Mouse (Mus musculus) forebrain, embryonic 14.5 days (tissue): ENCODE data around the gene Ncam2. TPM values are rescaled to one million over a fixed set of nuclear protein-coding genes. Genes with fewer than 3 reads are reported as not detected.

ENCODE experiments used
- ATAC-seq: fragments of 200-750 bp; cut with Nextera tagmentation; 2 replicates; pipeline ENCODE4 v1.8.0; 2017; ENCODE audit warnings: mild to moderate bottlenecking, moderate library complexity
- DNase-seq: peaks from one replicate; pipeline ENCODE4 v3.0.0-alpha.2; 2015; ENCODE audit warnings: low spot score
- H3K27ac ChIP-seq: fragments of 300-500 bp; sonication (generic); 2 replicates; pipeline ENCODE4 v1.5.1; 2014; ENCODE audit warnings: low read depth, mild to moderate bottlenecking, control low read depth, low read length, moderate library complexity
- H3K27me3 ChIP-seq: fragments of 300-500 bp; sonication (generic); replicated peaks from 2 replicates; pipeline ENCODE4 v1.6.1; 2014; ENCODE audit warnings: low read length, control low read depth, mixed read lengths; ENCODE audit not compliant: control insufficient read depth, insufficient read depth
- H3K36me3 ChIP-seq: fragments of 300-500 bp; sonication (generic); 2 replicates; pipeline ENCODE4 v1.6.1; 2014; ENCODE audit warnings: low read length, control low read depth; ENCODE audit not compliant: control insufficient read depth, insufficient read depth
- H3K4me1 ChIP-seq: fragments of 300-500 bp; sonication (generic); 2 replicates; pipeline ENCODE4 v1.6.1; 2014; ENCODE audit warnings: antibody characterized with exemption, low read length, control low read depth; ENCODE audit not compliant: control insufficient read depth, insufficient read depth
- H3K4me2 ChIP-seq: fragments of 300-500 bp; sonication (generic); 2 replicates; pipeline ENCODE4 v1.6.1; 2014; ENCODE audit warnings: mild to moderate bottlenecking, control low read depth, low read length
- H3K4me3 ChIP-seq: fragments of 300-500 bp; sonication (generic); 2 replicates; pipeline ENCODE4 v1.5.1; 2014; ENCODE audit warnings: low read depth, low read length, control low read depth
- H3K9ac ChIP-seq: fragments of 300-500 bp; sonication (generic); 2 replicates; pipeline ENCODE4 v1.6.1; 2014; ENCODE audit warnings: mild to moderate bottlenecking, low read length, control low read depth, moderate library complexity
- H3K9me3 ChIP-seq: fragments of 300-500 bp; sonication (generic); replicated peaks from 2 replicates; pipeline ENCODE4 v1.6.1; 2016; ENCODE audit warnings: low read length, control low read depth, mixed read lengths; ENCODE audit not compliant: control insufficient read depth
- WGBS: fragments of 180-500 bp; shearing (Covaris S2); extraction: QIAGEN DNeasy Blood & Tissue Kit; methylation state at CpG from one replicate; pipeline ENCODE4 v1.1.7; 2014; 5-methylcytosine and 5-hydroxymethylcytosine counted together
- polyA plus RNA-seq: library from polyadenylated mRNA; unstranded; fragments of >200 nt; fragmentation: Nextera tagmentation; extraction: Ambion mirVana; gene quantifications from 2 replicates; pipeline ENCODE4 v1.2.1, GENCODE M21; 2014

Ncam2 gene
- polyA plus RNA-seq, 1 experiment from 2014 or later = 5.0 TPM

DNA sequence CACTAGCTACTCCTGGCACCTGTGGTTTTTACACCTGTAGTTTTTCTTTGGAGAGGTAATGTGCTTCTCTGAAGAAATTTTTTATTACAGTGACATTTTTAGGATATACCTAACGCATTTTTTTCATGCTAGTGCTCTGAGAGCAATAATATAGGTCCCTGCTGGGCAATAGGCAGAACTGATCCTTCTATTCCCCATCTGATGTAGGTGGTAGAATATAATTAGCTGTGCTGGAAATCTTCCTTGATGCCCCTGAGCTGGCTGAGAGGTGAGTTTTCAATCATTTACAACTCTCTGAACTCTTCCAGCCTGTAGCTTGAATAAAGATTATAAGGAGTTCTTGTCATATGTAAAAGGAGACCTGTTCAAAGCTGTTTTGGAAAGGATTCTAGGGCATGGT lies 272.4 kb downstream of the Ncam2 start:
- Histone ChIP-seq H3K36me3 (no peaks in the 10 kb centered on the region), H3K4me2 (no peak overlapping the region), H3K27me3 (no peaks in the 10 kb centered on the region), H3K9ac (no peak overlapping the region), H3K9me3 (no peaks in the 10 kb centered on the region), H3K4me1 (no peaks in the 10 kb centered on the region), H3K4me3 (no peak overlapping the region), H3K27ac (no peak overlapping the region)
- WGBS = 59% methylated on average over 1 of the region's 1 CpGs
- ATAC-seq (no peak), DNase-seq (peak; percentile 13)

GRCm38 (mm10) chr16:81481058-81481457 lies 280.6 kb downstream of the Ncam2 start:
- H3K4me2 ChIP-seq = no peak overlapping the region
- no peaks in the 10 kb centered on the region for H3K9me3 ChIP-seq
- no peaks in the 10 kb centered on the region for H3K36me3 ChIP-seq
- H3K4me3 ChIP-seq = no peak overlapping the region
- no peak overlapping the region for H3K27ac ChIP-seq
- no peaks in the 10 kb centered on the region for H3K27me3 ChIP-seq
- H3K4me1 ChIP-seq = no peaks in the 10 kb centered on the region
- H3K9ac ChIP-seq = no peak overlapping the region
- ATAC-seq = no peak
- DNase-seq = no peak

- H3K4me1 ChIP-seq = no peaks in the 10 kb centered on the region
- H3K27ac ChIP-seq = no peak overlapping the region
- H3K9me3 ChIP-seq = no peaks in the 10 kb centered on the region
- DNase-seq = peak; percentile 20
- H3K36me3 ChIP-seq = no peaks in the 10 kb centered on the region
- 21% methylated on average over 2 of the region's 2 CpGs for WGBS
- H3K4me2 ChIP-seq = no peak overlapping the region
- no peak for ATAC-seq
- H3K9ac ChIP-seq = no peak overlapping the region
- H3K27me3 ChIP-seq = no peaks in the 10 kb centered on the region
- H3K4me3 ChIP-seq = no peak overlapping the region
Measured at GRCm38 (mm10) chr16:81496111-81496510, 295.6 kb downstream of the Ncam2 start.

DNA sequence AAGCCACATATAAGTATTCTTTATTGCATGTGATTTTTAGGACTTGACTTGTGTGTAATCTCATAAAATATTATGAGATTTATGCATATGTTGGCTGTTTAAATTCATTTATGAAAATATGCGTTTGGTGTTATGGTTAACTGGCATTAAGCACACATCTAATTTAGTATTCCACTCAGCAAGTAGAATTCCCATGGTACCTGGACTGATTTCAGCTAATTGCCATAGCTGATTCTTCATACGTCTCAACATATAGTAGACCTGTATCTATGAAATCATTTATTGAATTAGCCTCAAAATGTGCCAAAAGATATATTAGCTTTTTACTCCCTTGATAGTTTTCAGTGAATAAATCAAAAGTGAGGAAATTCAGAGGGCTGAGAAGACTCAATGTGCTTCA lies 302.1 kb downstream of the Ncam2 start:
- Histone ChIP-seq H3K27me3 (no peaks in the 10 kb centered on the region), H3K4me1 (no peaks in the 10 kb centered on the region), H3K4me3 (no peak overlapping the region), H3K4me2 (no peak overlapping the region), H3K9ac (no peak overlapping the region), H3K27ac (no peak overlapping the region), H3K9me3 (no peaks in the 10 kb centered on the region), H3K36me3 (no peaks in the 10 kb centered on the region)
- DNase-seq = no peak
- 78% methylated on average over 2 of the region's 2 CpGs for WGBS
- no peak for ATAC-seq

- no peak overlapping the region for H3K4me3 ChIP-seq
- H3K27me3 ChIP-seq = no peaks in the 10 kb centered on the region
- H3K36me3 ChIP-seq = no peaks in the 10 kb centered on the region
- WGBS = 20% methylated on average over 3 of the region's 3 CpGs
- ATAC-seq = peak; percentile 78
- H3K9ac ChIP-seq = no peak overlapping the region
- no peak overlapping the region for H3K4me2 ChIP-seq
- no peaks in the 10 kb centered on the region for H3K4me1 ChIP-seq
- H3K9me3 ChIP-seq = no peaks in the 10 kb centered on the region
- peak; percentile 49 for DNase-seq
- H3K27ac ChIP-seq = no peak overlapping the region
Measured at GRCm38 (mm10) chr16:81536230-81536629, 335.7 kb downstream of the Ncam2 start.

DNA sequence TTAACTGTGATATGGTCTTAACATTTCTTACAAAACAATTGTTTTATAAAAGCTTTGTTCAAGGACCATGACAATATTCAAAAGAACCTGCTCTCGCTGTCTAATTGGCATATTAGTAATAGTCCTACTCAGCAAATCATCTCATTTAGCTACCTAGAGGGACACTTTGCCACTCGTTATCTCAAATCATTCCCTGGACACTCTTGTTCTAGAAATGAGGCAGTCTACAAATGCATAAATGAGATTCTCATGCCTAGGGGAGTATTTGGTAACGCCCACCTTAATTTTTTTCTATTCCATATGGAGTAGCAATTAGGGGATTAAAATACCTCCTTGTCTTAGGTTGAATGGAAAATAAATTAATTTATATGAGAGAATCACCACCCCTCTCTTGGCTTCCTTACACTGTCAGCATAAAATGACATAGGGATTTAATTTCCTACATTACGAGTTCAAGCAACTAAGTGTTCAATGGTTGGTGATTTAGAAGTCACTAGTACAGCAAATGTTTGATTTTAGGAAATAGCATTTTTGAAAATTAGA lies 387.1 kb downstream of the Ncam2 start:
- WGBS = 47% methylated on average over 4 of the region's 4 CpGs
- no peak for ATAC-seq

GRCm38 (mm10) chr16:81623276-81623675 lies 422.8 kb downstream of the Ncam2 start:
- 58% methylated on average over 6 of the region's 6 CpGs for WGBS
- Histone ChIP-seq H3K4me3 (no peak overlapping the region), H3K9ac (no peak overlapping the region), H3K4me2 (no peak overlapping the region), H3K4me1 (no peaks in the 10 kb centered on the region), H3K9me3 (no peaks in the 10 kb centered on the region), H3K27ac (no peak overlapping the region), H3K27me3 (no peaks in the 10 kb centered on the region), H3K36me3 (no peaks in the 10 kb centered on the region)
- DNase-seq (peak; percentile 23), ATAC-seq (no peak)

More for the DNA sequence above, 387.1 kb downstream of the Ncam2 start:
- no peaks in the 10 kb centered on the region for H3K4me1 ChIP-seq
- H3K27ac ChIP-seq = no peak overlapping the region
- no peaks in the 10 kb centered on the region for H3K36me3 ChIP-seq
- H3K9ac ChIP-seq = no peak overlapping the region
- no peak overlapping the region for H3K4me3 ChIP-seq
- DNase-seq = no peak
- H3K27me3 ChIP-seq = no peaks in the 10 kb centered on the region
- no peaks in the 10 kb centered on the region for H3K9me3 ChIP-seq
- H3K4me2 ChIP-seq = no peak overlapping the region

DNA sequence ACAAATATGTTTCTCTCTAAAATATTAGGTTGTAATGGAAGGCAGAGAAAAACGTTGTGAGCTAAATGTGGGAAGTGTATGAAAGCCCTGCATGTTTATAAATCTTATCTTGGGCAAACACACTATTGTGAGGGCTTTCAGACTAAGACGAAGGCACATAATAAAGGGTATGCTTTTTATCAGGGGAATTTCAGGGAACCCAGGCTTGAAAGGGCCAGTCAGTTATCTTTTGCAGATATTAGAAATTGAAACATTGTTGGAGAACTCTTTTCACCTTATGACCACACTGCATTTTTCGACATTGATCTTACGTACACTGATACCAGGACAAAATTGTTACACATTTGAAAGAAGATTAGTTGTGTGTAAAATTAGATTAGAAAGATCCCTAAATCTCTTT lies 423.3 kb downstream of the Ncam2 start:
- Histone ChIP-seq H3K27ac (no peak overlapping the region), H3K36me3 (no peaks in the 10 kb centered on the region), H3K4me1 (no peaks in the 10 kb centered on the region), H3K27me3 (no peaks in the 10 kb centered on the region), H3K9me3 (no peaks in the 10 kb centered on the region), H3K9ac (no peak overlapping the region), H3K4me2 (no peak overlapping the region), H3K4me3 (no peak overlapping the region)
- DNase-seq (no peak), ATAC-seq (no peak)
- 71% methylated on average over 4 of the region's 4 CpGs for WGBS

DNA sequence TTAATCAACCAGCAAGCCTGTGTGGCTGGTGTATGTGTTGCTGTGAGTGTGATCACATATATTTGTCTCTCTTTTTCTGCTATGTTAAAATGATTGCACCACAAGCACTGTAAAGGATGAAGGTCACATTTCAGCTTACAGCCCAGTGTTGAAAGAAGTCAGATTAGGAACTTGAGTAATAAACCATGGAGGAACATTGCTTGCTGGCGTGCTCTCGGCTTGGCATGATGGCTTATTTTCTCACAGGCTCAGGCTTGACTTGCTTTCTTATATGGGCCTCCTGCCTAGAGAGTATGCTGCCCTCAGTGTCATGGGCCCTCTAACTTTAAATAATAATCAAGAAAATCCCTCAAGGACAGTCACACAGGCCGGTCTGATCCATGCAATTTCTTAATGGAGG lies 449.8 kb downstream of the Ncam2 start:
- Histone ChIP-seq H3K27ac (no peak overlapping the region), H3K4me1 (no peaks in the 10 kb centered on the region), H3K36me3 (no peaks in the 10 kb centered on the region), H3K27me3 (no peaks in the 10 kb centered on the region), H3K9ac (no peak overlapping the region), H3K9me3 (no peaks in the 10 kb centered on the region), H3K4me3 (no peak overlapping the region), H3K4me2 (no peak overlapping the region)
- no peak for ATAC-seq
- no peak for DNase-seq
- WGBS = 91% methylated on average over 3 of the region's 3 CpGs
